Mouse (Mus musculus): ENCODE measurements around the gene Fam53b. TPM values are rescaled to one million over a fixed set of nuclear protein-coding genes. Genes with fewer than 3 reads are reported as not detected.

The Fam53b gene
- polyA plus RNA-seq, 1 experiment from 2014 or later, result 20.4 TPM

DNA sequence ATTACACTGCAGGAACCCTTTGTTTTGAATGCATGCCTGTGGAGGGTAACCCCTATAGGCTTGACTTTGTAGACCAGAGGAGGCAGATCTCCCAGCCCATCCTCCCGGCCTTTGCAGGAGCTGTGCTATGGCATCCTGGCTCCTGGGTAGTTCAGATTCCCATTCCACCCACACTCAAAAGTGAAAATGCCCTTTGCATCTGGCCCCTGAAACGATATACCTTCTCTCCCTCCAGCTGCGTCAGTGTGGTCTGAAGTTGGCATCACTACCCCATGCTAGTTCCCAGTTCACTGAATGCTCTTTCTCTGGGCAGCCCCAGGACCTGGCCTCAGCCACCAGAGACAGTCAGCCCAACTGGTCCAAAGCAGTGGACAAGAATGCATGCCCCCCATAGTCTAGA, 111.7 kb downstream of the Fam53b start:
- H3K4me2 ChIP-seq, result no peak overlapping the region
- no peak for ATAC-seq (replicated peaks; ENCODE audit: low FRiP score)
- H3K4me1 ChIP-seq (replicated peaks; ENCODE audit: control insufficient read depth, insufficient read depth, low read length), result 0 out of 2 replicates have a peak, but pooled peaks cover 3% of the 10 kb centered on the region
- H3K9ac ChIP-seq (ENCODE audit: low read depth, low read length), result no peak overlapping the region
- no peak overlapping the region for H3K27ac ChIP-seq (ENCODE audit: low read depth, low read length)
- H3K27me3 ChIP-seq (replicated peaks; ENCODE audit: control insufficient read depth, insufficient read depth, low read length), result no peaks in the 10 kb centered on the region
- no peak for DNase-seq (ENCODE audit: low spot score)
- WGBS, result 82% methylated on average over 3 of the region's 3 CpGs
- H3K9me3 ChIP-seq (ENCODE audit: control insufficient read depth, low read length), result no peaks in the 10 kb centered on the region
- no peak overlapping the region for H3K4me3 ChIP-seq (ENCODE audit: low read depth, low read length)
- H3K36me3 ChIP-seq (ENCODE audit: control insufficient read depth, insufficient read depth, low read length), result no peaks in the 10 kb centered on the region

DNA sequence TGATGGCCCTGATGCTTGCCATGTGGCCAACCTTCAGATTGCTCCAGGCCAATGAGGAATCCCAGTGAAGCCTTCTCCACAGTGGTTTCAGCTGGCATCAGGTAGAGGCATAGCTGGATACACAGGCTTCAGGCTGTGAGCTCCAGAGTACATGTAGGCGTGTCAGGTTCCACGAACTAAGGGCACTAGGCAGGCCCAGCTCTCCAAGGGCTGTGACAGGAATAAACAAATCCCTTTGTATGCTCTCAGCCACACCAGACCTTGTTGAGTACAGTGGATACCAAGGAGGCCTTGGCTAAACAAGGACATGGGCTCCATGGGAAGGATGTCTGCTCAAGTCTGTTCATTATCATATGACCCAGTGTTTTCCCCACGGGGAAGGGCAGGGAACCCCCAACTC, 112.3 kb downstream of the Fam53b start:
- Histone ChIP-seq H3K9me3 (ENCODE audit: control insufficient read depth, low read length) (no peaks in the 10 kb centered on the region), H3K9ac (ENCODE audit: low read depth, low read length) (no peak overlapping the region), H3K27ac (ENCODE audit: low read depth, low read length) (no peak overlapping the region), H3K36me3 (ENCODE audit: control insufficient read depth, insufficient read depth, low read length) (no peaks in the 10 kb centered on the region), H3K4me2 (no peak overlapping the region), H3K27me3 (replicated peaks; ENCODE audit: control insufficient read depth, insufficient read depth, low read length) (no peaks in the 10 kb centered on the region), H3K4me1 (replicated peaks; ENCODE audit: control insufficient read depth, insufficient read depth, low read length) (0 out of 2 replicates have a peak, but pooled peaks cover 3% of the 10 kb centered on the region), H3K4me3 (ENCODE audit: low read depth, low read length) (no peak overlapping the region)
- no peak for ATAC-seq (replicated peaks; ENCODE audit: low FRiP score)
- WGBS, result 83% methylated on average over 3 of the region's 3 CpGs
- DNase-seq (ENCODE audit: low spot score), result no peak

DNA sequence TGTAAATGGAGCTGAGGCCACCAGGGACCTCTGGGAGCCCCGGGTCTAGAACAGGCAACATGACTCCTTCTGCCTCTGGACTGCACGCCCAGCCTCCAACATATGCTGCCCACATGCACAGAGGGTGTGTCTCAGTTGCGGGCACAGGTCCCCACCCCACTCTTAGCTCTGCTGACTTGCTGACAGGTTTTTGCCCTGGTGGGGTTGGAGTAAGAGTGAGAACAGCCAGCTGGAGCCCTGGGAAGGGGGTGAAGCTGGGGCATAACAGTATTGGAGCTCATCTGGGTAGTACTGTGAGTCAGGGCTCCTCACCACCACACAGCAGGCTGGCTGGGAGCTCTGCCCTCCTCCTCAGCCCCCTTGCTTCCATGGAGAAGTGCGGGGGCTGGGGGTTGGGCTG, 113.6 kb downstream of the Fam53b start:
- WGBS, result 69% methylated on average over 4 of the region's 4 CpGs
- no peak overlapping the region for H3K4me3 ChIP-seq (ENCODE audit: low read depth, low read length)
- H3K36me3 ChIP-seq (ENCODE audit: control insufficient read depth, insufficient read depth, low read length), result no peaks in the 10 kb centered on the region
- no peaks in the 10 kb centered on the region for H3K27me3 ChIP-seq (replicated peaks; ENCODE audit: control insufficient read depth, insufficient read depth, low read length)
- no peak overlapping the region for H3K27ac ChIP-seq (ENCODE audit: low read depth, low read length)
- DNase-seq (ENCODE audit: low spot score) (no peak), ATAC-seq (replicated peaks; ENCODE audit: low FRiP score) (no peak)
- 0 out of 2 replicates have a peak, but pooled peaks cover 3% of the 10 kb centered on the region for H3K4me1 ChIP-seq (replicated peaks; ENCODE audit: control insufficient read depth, insufficient read depth, low read length)
- H3K9ac ChIP-seq (ENCODE audit: low read depth, low read length), result no peak overlapping the region
- H3K9me3 ChIP-seq (ENCODE audit: control insufficient read depth, low read length), result no peaks in the 10 kb centered on the region
- no peak overlapping the region for H3K4me2 ChIP-seq

DNA sequence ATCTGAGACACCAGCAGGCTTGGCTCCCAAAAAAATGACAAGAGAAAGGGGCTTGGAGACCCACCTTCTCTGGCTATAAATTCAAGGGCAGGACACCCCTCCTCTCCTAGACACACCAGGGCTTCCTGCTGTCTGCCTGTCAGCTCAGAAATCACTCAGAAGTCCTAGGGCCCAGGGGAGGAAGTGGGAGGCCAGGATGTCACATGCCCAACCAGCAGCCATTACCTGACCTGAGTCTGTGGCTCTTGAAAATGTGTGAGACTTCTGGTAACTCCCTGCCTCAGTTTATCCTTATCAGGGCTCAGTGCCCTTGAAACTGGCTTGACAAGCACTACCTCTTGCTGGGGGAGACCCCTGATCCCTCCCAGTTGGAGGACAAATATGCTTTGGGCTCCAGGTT, 114.0 kb downstream of the Fam53b start:
- no peak overlapping the region for H3K9ac ChIP-seq (ENCODE audit: low read depth, low read length)
- no peaks in the 10 kb centered on the region for H3K27me3 ChIP-seq (replicated peaks; ENCODE audit: control insufficient read depth, insufficient read depth, low read length)
- DNase-seq (ENCODE audit: low spot score) (no peak), ATAC-seq (replicated peaks; ENCODE audit: low FRiP score) (no peak)
- H3K9me3 ChIP-seq (ENCODE audit: control insufficient read depth, low read length), result no peaks in the 10 kb centered on the region
- H3K4me2 ChIP-seq, result no peak overlapping the region
- H3K36me3 ChIP-seq (ENCODE audit: control insufficient read depth, insufficient read depth, low read length), result no peaks in the 10 kb centered on the region
- H3K4me1 ChIP-seq (replicated peaks; ENCODE audit: control insufficient read depth, insufficient read depth, low read length), result 0 out of 2 replicates have a peak, but pooled peaks cover 3% of the 10 kb centered on the region
- H3K4me3 ChIP-seq (ENCODE audit: low read depth, low read length), result no peak overlapping the region
- no peak overlapping the region for H3K27ac ChIP-seq (ENCODE audit: low read depth, low read length)

DNA sequence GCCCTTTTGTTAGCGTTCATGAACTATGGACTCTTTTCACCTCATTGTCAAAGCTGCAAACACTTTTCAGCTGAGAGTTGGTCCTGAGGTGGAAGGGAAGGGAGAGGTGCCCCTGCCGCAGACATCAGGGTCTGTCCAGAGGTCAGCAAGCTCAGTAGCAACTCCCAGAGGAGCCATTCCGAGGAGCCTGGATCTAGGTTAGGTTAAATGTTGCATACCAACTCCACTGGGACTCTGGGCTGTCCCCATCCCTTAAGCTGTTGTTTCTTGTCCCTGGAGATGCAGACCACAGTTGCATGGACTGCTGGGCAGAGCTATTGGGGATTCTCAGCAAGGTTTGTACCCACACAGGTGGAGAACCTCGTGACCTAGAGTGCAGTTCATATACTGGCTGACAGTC, 114.5 kb downstream of the Fam53b start:
- WGBS, result 75% methylated on average over 4 of the region's 4 CpGs
- no peak overlapping the region for H3K4me2 ChIP-seq
- H3K4me1 ChIP-seq (replicated peaks; ENCODE audit: control insufficient read depth, insufficient read depth, low read length), result 0 out of 2 replicates have a peak, but pooled peaks cover 3% of the 10 kb centered on the region
- H3K27me3 ChIP-seq (replicated peaks; ENCODE audit: control insufficient read depth, insufficient read depth, low read length), result no peaks in the 10 kb centered on the region
- no peak overlapping the region for H3K9ac ChIP-seq (ENCODE audit: low read depth, low read length)
- H3K27ac ChIP-seq (ENCODE audit: low read depth, low read length), result no peak overlapping the region
- ATAC-seq (replicated peaks; ENCODE audit: low FRiP score) (no peak), DNase-seq (ENCODE audit: low spot score) (no peak)
- H3K9me3 ChIP-seq (ENCODE audit: control insufficient read depth, low read length), result no peaks in the 10 kb centered on the region
- H3K4me3 ChIP-seq (ENCODE audit: low read depth, low read length), result no peak overlapping the region
- H3K36me3 ChIP-seq (ENCODE audit: control insufficient read depth, insufficient read depth, low read length), result no peaks in the 10 kb centered on the region

DNA sequence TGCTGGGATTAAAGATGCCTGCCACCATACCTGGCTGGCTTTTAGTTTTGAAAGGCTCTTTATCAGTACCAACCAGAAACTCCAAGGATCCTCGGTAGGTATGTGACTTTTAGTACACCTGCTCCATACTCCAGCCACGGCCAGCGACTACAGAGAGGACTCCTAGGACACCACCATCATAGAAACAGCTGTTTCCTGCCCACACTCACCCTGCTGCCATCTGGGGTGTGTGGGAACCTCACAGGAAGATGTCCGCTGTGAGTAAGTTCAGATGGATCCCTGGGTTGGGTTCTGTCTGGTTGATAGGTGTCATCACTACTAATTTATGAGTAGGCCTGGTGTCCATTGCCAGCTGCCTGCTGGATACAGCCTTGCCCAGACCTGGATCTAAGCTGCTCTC, 114.9 kb downstream of the Fam53b start:
- Histone ChIP-seq H3K27me3 (replicated peaks; ENCODE audit: control insufficient read depth, insufficient read depth, low read length) (no peaks in the 10 kb centered on the region), H3K4me3 (ENCODE audit: low read depth, low read length) (no peak overlapping the region), H3K36me3 (ENCODE audit: control insufficient read depth, insufficient read depth, low read length) (no peaks in the 10 kb centered on the region), H3K27ac (ENCODE audit: low read depth, low read length) (no peak overlapping the region), H3K9ac (ENCODE audit: low read depth, low read length) (no peak overlapping the region), H3K4me2 (no peak overlapping the region), H3K9me3 (ENCODE audit: control insufficient read depth, low read length) (no peaks in the 10 kb centered on the region), H3K4me1 (replicated peaks; ENCODE audit: control insufficient read depth, insufficient read depth, low read length) (0 out of 2 replicates have a peak, but pooled peaks cover 3% of the 10 kb centered on the region)
- DNase-seq (ENCODE audit: low spot score) (no peak), ATAC-seq (replicated peaks; ENCODE audit: low FRiP score) (no peak)
- 61% methylated on average over 4 of the region's 4 CpGs for WGBS

DNA sequence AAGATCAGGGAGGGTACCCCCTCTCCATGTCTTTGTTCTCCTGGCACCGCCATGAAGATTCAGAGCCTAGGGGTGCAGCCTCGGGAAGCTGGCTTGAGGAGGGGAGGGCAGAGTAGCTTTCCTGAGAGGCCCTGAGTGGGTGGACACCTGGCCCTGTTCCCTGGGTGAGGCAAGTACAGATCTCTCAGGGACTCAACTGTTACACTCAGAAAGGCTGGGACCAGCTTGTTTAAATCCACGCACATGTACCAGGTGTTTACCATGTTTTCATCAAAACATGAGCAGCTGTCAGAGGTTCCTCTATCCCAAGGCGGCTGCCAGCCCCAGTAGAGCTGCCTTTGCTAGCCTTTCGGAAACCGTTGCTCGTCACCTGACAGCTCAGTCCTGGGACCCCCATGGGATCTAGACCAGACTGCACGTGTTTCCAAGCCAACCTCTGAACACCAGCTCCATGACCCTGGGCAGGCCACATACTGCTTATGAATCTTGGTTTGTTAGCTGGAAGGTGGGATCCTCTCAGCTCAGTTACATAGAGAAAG, 116.4 kb downstream of the Fam53b start:
- no peaks in the 10 kb centered on the region for H3K36me3 ChIP-seq (ENCODE audit: control insufficient read depth, insufficient read depth, low read length)
- H3K9me3 ChIP-seq (ENCODE audit: control insufficient read depth, low read length), result no peaks in the 10 kb centered on the region
- no peak overlapping the region for H3K4me2 ChIP-seq
- ATAC-seq (replicated peaks; ENCODE audit: low FRiP score) (no peak), DNase-seq (ENCODE audit: low spot score) (no peak)
- H3K4me3 ChIP-seq (ENCODE audit: low read depth, low read length), result no peak overlapping the region
- no peak overlapping the region for H3K27ac ChIP-seq (ENCODE audit: low read depth, low read length)
- H3K9ac ChIP-seq (ENCODE audit: low read depth, low read length), result no peak overlapping the region
- no peaks in the 10 kb centered on the region for H3K27me3 ChIP-seq (replicated peaks; ENCODE audit: control insufficient read depth, insufficient read depth, low read length)
- WGBS, result 88% methylated on average over 8 of the region's 8 CpGs
- no peaks in the 10 kb centered on the region for H3K4me1 ChIP-seq (replicated peaks; ENCODE audit: control insufficient read depth, insufficient read depth, low read length)

DNA sequence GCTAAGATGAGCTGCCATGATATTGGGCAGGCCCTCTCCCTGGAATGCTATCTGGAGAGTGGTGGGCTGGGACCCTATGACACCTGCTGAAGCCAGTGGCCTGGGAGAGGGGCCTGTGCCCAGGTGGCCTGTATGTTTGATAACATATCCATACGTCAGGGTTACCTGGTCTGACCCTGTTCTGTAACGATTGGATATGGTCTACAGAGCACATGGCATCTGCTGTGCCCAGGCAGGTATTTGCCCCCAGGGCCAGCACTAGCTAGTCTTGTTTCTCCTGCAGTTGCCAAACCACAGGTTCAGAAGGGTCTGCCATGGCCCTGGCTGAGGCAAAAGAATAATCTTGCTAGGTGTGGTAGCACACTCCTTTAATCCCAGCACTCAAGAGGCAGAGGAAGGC, 120.1 kb downstream of the Fam53b start:
- Histone ChIP-seq H3K9me3 (ENCODE audit: control insufficient read depth, low read length) (no peaks in the 10 kb centered on the region), H3K4me3 (ENCODE audit: low read depth, low read length) (no peak overlapping the region), H3K4me2 (no peak overlapping the region), H3K9ac (ENCODE audit: low read depth, low read length) (no peak overlapping the region), H3K27ac (ENCODE audit: low read depth, low read length) (no peak overlapping the region), H3K27me3 (replicated peaks; ENCODE audit: control insufficient read depth, insufficient read depth, low read length) (no peaks in the 10 kb centered on the region), H3K36me3 (ENCODE audit: control insufficient read depth, insufficient read depth, low read length) (no peaks in the 10 kb centered on the region), H3K4me1 (replicated peaks; ENCODE audit: control insufficient read depth, insufficient read depth, low read length) (peaks cover 3% of the 10 kb centered on the region)
- DNase-seq (ENCODE audit: low spot score) (no peak), ATAC-seq (replicated peaks; ENCODE audit: low FRiP score) (no peak)
- WGBS, result 78% methylated on average over 2 of the region's 2 CpGs

DNA sequence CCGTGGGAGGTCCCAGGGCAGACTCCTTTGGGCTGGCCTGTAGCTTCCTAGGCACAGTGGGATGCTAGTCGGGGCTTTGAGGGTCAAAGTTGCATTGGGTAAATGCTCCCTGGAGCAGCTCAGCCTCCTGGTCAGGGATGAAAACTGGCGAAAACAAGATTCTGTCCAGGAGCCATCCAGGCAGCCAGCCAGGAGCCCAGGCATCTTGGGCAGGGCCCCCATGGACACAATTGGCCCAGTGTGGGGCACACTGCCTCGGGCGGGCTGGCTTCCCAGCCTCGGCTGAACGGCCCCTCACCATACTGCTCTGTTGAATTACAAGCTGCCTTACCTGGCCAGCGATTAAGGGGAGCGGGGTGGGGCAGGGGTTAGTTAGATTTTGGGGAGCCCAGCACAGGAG, 121.0 kb downstream of the Fam53b start:
- no peak for ATAC-seq (replicated peaks; ENCODE audit: low FRiP score)
- no peak for DNase-seq (ENCODE audit: low spot score)
- no peak overlapping the region for H3K27ac ChIP-seq (ENCODE audit: low read depth, low read length)
- no peak overlapping the region for H3K4me2 ChIP-seq
- no peaks in the 10 kb centered on the region for H3K36me3 ChIP-seq (ENCODE audit: control insufficient read depth, insufficient read depth, low read length)
- H3K4me1 ChIP-seq (replicated peaks; ENCODE audit: control insufficient read depth, insufficient read depth, low read length), result peaks cover 7% of the 10 kb centered on the region
- no peak overlapping the region for H3K4me3 ChIP-seq (ENCODE audit: low read depth, low read length)
- H3K9me3 ChIP-seq (ENCODE audit: control insufficient read depth, low read length), result no peaks in the 10 kb centered on the region
- no peaks in the 10 kb centered on the region for H3K27me3 ChIP-seq (replicated peaks; ENCODE audit: control insufficient read depth, insufficient read depth, low read length)
- H3K9ac ChIP-seq (ENCODE audit: low read depth, low read length), result no peak overlapping the region
- WGBS, result 84% methylated on average over 9 of the region's 9 CpGs

Measured in liver, embryonic 11.5 days (tissue).